Mouse (Mus musculus) monocyte, adult 59 days (primary cell): ENCODE measurements around the gene Med9. TPM values are rescaled to one million over a fixed set of nuclear protein-coding genes. Genes with fewer than 3 reads are reported as not detected.

Source experiments
- total RNA-seq, 2 experiments: library from RNA; stranded (reverse); gene quantifications; one replicate each; pipeline ENCODE4 v1.2.4; 2023

The Med9 gene
- 1 to 10 TPM; 6.4 to 6.9 TPM for total RNA-seq

DNA sequence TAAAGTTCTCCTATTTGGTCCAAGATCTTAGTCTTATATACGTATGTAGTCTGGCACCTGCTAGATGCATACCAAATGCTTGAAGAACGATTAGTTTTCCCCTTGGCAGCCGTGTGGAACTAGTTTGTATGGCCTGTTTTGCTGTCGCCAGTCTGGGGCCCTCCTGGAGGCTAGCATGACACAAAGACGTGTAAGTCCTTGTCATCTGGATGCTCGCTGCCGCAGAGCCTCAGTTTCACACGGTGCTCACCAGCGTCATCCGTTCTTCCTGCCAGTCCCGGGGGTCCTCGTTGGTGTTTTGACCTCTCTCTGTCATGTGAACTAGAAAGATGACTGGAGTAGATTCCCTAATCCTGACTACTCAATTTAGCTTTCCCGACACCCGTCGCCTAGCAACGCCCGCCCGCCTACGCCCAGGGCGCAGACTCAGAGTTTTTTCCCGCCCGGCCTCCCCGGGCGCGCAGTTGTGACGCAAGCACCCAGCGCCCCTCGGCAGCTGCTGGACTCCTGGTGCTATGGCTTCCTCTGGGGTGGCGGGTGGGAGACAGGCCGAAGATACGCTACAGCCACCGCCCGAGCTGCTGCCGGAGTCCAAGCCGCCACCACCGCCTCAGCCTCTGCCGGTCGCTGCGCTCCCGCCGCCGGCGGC, at the start of gene Med9:
Med9 (plus strand) TSS at position 455 of the 649 bp plus-strand sequence.

DNA sequence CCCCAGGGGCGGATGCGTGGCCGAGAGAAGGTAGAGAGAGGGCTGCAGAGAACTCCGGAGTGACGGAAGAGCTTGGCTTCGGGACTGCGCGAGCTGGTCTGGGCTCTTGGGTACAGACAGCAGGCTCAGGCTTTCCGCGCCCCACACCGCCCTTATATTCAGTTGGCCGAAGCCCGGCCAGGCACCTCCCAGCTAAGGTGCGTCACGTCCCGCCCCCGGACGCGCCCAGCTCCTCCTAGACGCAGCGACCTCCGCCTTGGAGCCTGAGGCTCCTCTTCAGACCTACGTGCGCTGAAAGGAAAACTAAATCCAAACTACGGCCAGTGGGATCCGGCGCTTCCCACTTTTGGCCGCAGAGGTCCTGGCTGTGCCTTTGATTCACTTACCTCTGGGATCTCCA, 16.8 kb downstream of the Med9 start, which contains the start of gene Rasd1:
Rasd1 (minus strand) TSS at position 127 of the 400 bp plus-strand sequence.

Other genes starting within 250 kb of the Med9 start
- not detected for gene Pld6, start 160.6 kb upstream of the Med9 start, total RNA-seq
- 10 to 100 TPM; 79.7 to 80.5 TPM for gene Flcn, start 138.2 kb upstream of the Med9 start, total RNA-seq
- 10 to 100 TPM; 10.0 to 11.3 TPM for gene Nt5m, start 108.8 kb upstream of the Med9 start, total RNA-seq
- 10 to 100 TPM; 39.2 to 46.6 TPM for gene Cops3, start 108.4 kb upstream of the Med9 start, total RNA-seq
- gene Rasd1, start 16.7 kb downstream of the Med9 start, total RNA-seq = under 1 TPM in 1 of 2 experiments, not detected in 1; 0.39 TPM
- 1 to 10 TPM in 1 of 2 experiments, not detected in 1; 1.3 TPM for gene Pemt, start 98.3 kb downstream of the Med9 start, total RNA-seq
- 10 to 100 TPM; 36.7 to 45.4 TPM for gene Rai1, start 156.8 kb downstream of the Med9 start, total RNA-seq